Mouse (Mus musculus): ENCODE results near the gene Memo1. TPM values are rescaled to one million over a fixed set of nuclear protein-coding genes. Genes with fewer than 3 reads are reported as not detected.
A peak's percentile ranks its signal among the peaks of the same experiment; 100 is the strongest.

Memo1 gene
- polyA plus RNA-seq, 1 experiment, result 91.0 TPM

- no peak for TF ChIP-seq GATA1 (IDR thresholded peaks at IDR 0.05; ENCODE audit: low read length)
These were observed 4.8 kb upstream of the Memo1 start for GRCm38 (mm10) chr17:74300089-74300488.

DNA sequence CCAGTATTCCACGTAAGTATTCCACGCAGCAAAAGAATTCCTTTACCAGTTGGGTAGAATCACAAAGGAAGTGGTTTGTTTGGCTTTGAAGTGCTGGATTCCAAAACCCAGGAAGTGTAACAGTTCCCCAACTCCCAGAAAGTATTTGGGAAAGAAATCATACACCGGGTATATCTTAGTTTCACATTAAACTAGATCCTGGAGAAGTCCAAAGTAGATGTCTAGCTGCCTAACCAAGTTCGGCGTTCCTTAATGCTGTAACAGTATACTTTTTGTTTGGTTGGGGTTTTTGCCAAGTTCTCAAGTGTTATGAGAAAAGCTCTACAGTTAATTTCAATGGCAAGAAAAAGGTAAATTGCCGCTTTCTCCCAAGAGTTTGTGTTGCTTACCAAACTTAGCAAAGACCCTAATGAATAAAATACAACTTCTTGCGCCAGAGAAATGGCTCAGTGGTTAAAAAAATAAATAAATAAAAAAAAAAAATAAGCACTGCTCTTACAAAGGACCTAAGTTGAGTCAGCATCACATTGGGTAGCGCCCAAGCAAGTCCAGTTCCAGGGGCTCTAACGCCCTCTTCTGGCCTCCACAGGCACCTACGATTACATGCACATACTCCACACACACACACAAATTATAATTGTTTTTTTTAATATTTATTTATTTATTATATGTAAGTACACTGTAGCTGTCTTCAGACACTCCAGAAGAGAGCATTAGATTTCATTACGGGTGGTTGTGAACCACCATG, 929 bp upstream of the Memo1 start:
- no peak for TF ChIP-seq GATA1 (IDR thresholded peaks at IDR 0.05; ENCODE audit: low read length)

DNA sequence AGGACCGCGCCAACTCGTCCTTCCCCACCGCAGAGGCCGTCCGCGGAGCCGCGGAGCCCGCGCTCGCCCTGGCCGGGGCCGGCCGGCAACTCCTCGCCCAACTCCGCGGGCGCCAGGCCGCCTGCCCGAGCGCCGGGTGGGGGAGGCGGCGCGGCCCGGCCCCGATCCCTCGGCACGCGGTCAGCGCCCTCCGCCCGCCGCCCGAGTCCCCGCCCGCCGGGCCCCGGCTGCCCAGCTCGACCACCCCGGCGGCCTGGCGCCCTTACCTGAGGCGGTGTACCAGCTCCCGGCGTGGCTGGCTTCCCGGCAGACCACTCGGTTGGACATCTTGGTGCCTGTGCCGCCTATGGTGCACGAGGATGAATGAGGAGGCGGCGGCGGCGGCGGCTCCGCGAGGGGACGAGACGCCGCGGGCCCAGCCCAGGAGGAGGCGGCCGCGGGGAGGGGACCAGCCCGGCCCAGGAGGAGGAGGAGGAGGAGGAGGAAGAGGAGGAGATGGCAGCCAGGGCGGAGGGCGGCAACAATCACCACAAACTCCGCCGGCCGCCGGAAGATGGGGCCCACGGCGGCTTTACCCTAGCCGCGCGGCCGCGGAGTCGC, 795 bp downstream of the Memo1 start:
- TF ChIP-seq GATA1 (IDR thresholded peaks at IDR 0.05; ENCODE audit: low read length), result no peak

DNA sequence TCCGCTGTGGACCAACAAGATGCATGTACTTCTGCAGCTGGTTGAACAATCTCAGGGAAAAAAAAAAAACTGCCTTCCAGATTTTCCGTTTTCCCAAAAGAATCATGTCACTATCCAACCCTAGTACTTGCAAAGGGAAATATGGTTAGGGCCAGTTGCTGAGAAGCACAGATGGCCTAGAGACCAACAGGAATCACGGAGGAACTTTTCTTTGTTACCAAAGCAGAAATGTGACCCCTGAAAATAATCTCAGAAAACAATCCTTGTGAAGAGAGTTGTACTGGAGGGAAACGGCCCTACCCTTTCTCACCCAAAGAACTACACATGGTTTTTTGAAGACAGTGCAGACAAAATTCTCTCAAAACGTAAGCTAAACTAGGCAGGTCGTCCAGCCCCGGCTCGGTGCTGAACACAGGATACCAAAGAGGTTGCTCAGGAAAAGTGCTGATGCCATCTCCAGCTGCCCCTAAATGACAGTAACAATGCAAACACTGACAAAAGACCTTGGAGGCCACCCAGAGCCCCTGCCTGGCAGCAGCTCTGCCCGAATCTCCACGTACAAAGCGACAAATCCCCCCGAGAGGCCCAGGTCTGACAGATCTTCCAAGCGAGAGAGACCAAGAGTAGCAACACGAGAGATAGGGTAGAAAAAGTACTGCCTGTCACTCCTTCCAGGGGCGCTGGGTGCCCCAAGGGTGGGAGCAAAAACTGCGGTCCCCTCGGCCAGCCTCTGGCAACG, 1.5 kb downstream of the Memo1 start:
- TF ChIP-seq GATA1 (IDR thresholded peaks at IDR 0.05; ENCODE audit: low read length), result no peak

DNA sequence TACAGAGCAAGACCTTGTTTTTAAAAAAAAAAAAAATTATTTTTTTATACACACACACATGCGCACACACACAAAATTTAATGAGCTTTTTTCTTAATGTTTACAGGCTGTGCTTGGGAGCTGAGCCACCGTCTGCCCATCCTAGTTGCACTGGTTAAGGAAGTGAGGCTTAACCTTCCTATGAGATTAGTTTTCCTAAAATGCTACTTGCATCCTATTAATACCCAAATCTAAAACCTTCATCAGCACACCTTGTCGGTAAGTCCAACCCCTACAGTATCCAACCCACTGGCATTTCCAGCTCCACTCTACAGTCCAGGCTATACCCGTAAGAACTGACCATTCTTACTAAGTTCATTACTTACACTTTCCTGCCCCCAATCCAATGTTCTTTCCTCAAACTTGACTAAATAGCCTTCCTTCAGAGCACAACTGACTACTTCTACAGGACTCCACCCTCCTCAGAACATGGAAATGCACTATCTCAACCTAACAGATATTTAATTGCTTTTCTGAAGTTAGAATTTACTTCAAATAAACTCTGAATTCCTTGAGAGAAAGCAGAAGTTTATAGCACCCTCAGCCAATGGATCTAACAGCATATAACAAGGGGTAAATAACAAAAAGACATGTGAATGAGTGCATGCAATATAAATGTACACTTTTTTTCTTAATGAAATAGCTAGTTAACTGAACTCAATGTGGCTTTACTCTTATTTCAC, 3.5 kb downstream of the Memo1 start:
- TF ChIP-seq GATA1 (IDR thresholded peaks at IDR 0.05; ENCODE audit: low read length), result no peak

DNA sequence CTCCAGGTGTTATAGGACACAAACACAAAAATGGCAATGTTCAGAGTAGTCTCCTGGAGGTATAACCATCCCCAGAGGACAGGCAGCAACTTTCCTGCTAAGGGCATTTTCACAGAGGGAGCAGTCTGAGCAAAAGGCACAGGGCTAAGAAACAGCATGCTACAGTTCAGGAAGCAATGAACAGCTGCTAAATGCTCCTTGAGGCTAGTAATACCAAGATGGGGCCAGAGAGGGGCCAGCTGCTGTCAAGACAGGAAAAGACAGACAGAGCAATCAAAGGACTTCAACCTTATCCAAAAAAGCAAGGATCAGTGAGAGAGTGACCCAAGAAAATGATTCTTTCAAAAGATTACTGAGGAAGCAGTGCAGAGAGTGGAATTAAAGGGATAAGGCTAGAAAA, 4.5 kb downstream of the Memo1 start:
- no peak for TF ChIP-seq GATA1 (IDR thresholded peaks at IDR 0.05; ENCODE audit: low read length)

- no peak for TF ChIP-seq GATA1 (IDR thresholded peaks at IDR 0.05; ENCODE audit: low read length)
These were observed 5.1 kb downstream of the Memo1 start for GRCm38 (mm10) chr17:74290198-74290597.

GRCm38 (mm10) chr17:74288626-74289025, 6.7 kb downstream of the Memo1 start:
- TF ChIP-seq GATA1 (IDR thresholded peaks at IDR 0.05; ENCODE audit: low read length), result no peak

GRCm38 (mm10) chr17:74286140-74286730, 9.1 kb downstream of the Memo1 start:
- no peak for TF ChIP-seq GATA1 (IDR thresholded peaks at IDR 0.05; ENCODE audit: low read length)

DNA sequence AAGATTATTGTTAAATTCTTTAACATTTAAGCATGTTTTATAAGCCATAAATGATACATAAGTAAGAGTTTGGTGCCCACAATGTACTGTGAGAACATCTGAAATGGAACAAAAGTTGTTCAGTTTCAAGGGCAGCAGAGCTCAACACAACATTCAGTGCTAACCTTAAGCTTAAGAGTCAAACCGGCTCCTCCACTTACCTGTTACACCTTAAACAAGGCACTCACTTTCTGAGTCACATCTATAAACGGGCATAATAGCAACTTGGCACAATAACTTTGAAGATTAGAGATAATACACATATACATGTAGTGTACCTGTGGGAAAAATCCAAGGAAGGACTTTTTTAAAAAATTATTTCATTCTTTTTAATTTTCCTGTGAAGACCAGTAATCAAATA, 9.6 kb downstream of the Memo1 start:
- TF ChIP-seq GATA1 (IDR thresholded peaks at IDR 0.05; ENCODE audit: low read length), result no peak

- peak; percentile 19 for TF ChIP-seq GATA1 (IDR thresholded peaks at IDR 0.05; ENCODE audit: low read length)
These were observed 10.8 kb downstream of the Memo1 start for GRCm38 (mm10) chr17:74284397-74285115.

DNA sequence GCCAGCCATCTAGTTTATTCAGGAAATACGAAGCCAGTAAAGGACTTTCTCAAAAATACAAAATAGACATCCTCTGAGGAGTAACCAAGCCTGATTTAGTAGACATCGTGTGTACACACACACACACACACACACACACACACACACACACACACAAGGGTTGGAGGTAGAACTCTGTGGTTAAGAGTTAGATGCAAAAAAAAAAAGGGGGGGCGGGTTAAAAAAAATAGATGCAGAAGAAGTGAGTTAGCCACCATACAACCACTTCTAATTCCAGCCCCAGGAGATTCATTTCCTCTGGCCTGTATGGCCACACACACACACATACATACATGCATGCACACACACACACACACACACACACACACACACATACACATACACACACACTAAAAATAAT, 13.3 kb downstream of the Memo1 start:
- no peak for TF ChIP-seq GATA1 (IDR thresholded peaks at IDR 0.05; ENCODE audit: low read length)

GRCm38 (mm10) chr17:74278966-74279869, 16.1 kb downstream of the Memo1 start:
- no peak for TF ChIP-seq GATA1 (IDR thresholded peaks at IDR 0.05; ENCODE audit: low read length)

GRCm38 (mm10) chr17:74274471-74274870, 20.9 kb downstream of the Memo1 start:
- no peak for TF ChIP-seq GATA1 (IDR thresholded peaks at IDR 0.05; ENCODE audit: low read length)
